Mouse (Mus musculus) right cerebral cortex, postnatal 25 days (tissue): ENCODE measurements at regions not wholly inside any gene's neighbourhood (a gene's known extent, or its start where the extent isn't known, plus 50 kb on each side); places are given as distances from the start of the nearest gene placed in this dataset.

Experiments used
- DNase-seq: peaks from one replicate; pipeline ENCODE4 v3.0.0; 2022

GRCm38 (mm10) chr9:101641524-101641923 is 220.1 kb upstream of the 9630041A04Rik start:
- no peak for DNase-seq

GRCm38 (mm10) chr9:101640598-101640997 is 221.0 kb upstream of the 9630041A04Rik start:
- DNase-seq: no peak

GRCm38 (mm10) chr9:101616261-101616660 is 245.4 kb upstream of the 9630041A04Rik start:
- no peak for DNase-seq

- no peak for DNase-seq
Observed at GRCm38 (mm10) chr9:101615176-101615575, 246.5 kb upstream of the 9630041A04Rik start.

- no peak for DNase-seq
Observed at GRCm38 (mm10) chr9:101613933-101614332, 247.7 kb upstream of the 9630041A04Rik start.

GRCm38 (mm10) chr9:101613471-101613870 is 248.2 kb upstream of the 9630041A04Rik start:
- no peak for DNase-seq

GRCm38 (mm10) chr9:101612971-101613370 is 248.7 kb upstream of the 9630041A04Rik start:
- no peak for DNase-seq

GRCm38 (mm10) chr9:101612571-101612970 is 249.1 kb upstream of the 9630041A04Rik start:
- no peak for DNase-seq

GRCm38 (mm10) chr9:101611481-101611880 is 250.2 kb upstream of the 9630041A04Rik start:
- no peak for DNase-seq

- DNase-seq: no peak
Observed at GRCm38 (mm10) chr9:101610806-101611443, 250.7 kb upstream of the 9630041A04Rik start.

- DNase-seq: no peak
Observed at GRCm38 (mm10) chr9:101610338-101610737, 251.3 kb upstream of the 9630041A04Rik start.

- DNase-seq: no peak
Observed at GRCm38 (mm10) chr9:101602799-101603198, 258.8 kb upstream of the 9630041A04Rik start.

GRCm38 (mm10) chr9:101596898-101597297 is 264.7 kb upstream of the 9630041A04Rik start:
- DNase-seq: no peak

GRCm38 (mm10) chr9:101595101-101595650 is 266.5 kb upstream of the 9630041A04Rik start:
- no peak for DNase-seq

- no peak for DNase-seq
Observed at GRCm38 (mm10) chr9:101592621-101593020, 269.0 kb upstream of the 9630041A04Rik start.

- DNase-seq: no peak
Observed at GRCm38 (mm10) chr9:101591681-101592080, 270.0 kb upstream of the 9630041A04Rik start.

GRCm38 (mm10) chr9:101590310-101590709 is 271.3 kb upstream of the 9630041A04Rik start:
- no peak for DNase-seq

GRCm38 (mm10) chr9:101581064-101581463 is 280.6 kb upstream of the 9630041A04Rik start:
- no peak for DNase-seq

- no peak for DNase-seq
Observed at GRCm38 (mm10) chr9:101570714-101571113, 290.9 kb upstream of the 9630041A04Rik start.

- DNase-seq: no peak
Observed at GRCm38 (mm10) chr9:101563196-101563595, 298.4 kb upstream of the 9630041A04Rik start.

- no peak for DNase-seq
Observed at GRCm38 (mm10) chr9:101559366-101559765, 302.3 kb upstream of the 9630041A04Rik start.

GRCm38 (mm10) chr9:101555011-101555673 is 303.5 kb upstream of the Ppp2r3a start:
- DNase-seq: no peak

GRCm38 (mm10) chr9:101552789-101553188 is 301.2 kb upstream of the Ppp2r3a start:
- DNase-seq: no peak

GRCm38 (mm10) chr9:101551256-101551655 is 299.7 kb upstream of the Ppp2r3a start:
- no peak for DNase-seq
